Mouse (Mus musculus): ENCODE measurements around the gene Tubd1. TPM values are rescaled to one million over a fixed set of nuclear protein-coding genes. Genes with fewer than 3 reads are reported as not detected.

Gene Tubd1
- 6.4 and 8.2 TPM in 2 replicates for polyA plus RNA-seq (2011; ENCODE audit: insufficient read length, low read depth, missing spikeins)

DNA sequence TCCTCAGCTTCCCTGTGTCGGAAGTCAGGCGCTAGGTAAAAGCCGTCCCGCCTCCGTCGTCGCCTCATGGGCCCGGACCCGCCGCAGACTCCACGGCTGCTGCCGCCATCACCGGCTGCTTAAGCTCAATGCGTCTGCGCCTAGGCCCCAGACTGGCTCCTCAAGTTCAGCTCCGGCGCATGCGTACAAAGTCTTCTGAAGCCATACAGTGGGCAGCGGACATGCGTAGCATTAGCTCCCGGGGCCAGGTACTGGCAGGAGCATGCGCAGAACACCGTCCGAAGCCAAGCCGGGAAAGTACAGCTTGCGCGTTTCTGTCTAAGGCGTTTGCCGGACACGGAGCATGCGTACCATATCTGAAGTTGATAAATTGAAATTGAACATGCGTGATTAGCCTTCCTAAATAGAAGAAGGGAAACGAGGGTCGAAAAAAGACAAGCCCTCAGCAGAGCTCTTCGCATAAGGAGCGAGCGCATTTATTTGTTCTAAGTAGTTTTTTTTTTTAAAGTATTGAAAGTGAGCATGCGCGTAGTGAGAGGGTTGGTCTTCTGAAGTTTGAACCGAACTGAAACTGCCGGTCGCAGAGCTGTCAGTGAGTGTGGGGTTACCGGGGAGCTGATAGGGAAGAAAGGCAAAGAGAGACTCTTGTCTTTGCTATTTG lies at the start of gene Tubd1, which contains the start of gene Rps6kb1:
Gene Tubd1, plus strand, starts transcription at position 353 of the 661 bp plus-strand sequence.
Gene Rps6kb1, minus strand, starts transcription at position 167 of the 661 bp plus-strand sequence.
- Histone ChIP-seq H3K27ac (ENCODE audit: insufficient read depth, low read length) (peak within 1 kb of the TSS; percentile 74), H3K4me1 (ENCODE audit: control insufficient read depth, insufficient read depth, low read length) (peaks cover 5% of the 10 kb centered on the region), H3K4me3 (ENCODE audit: insufficient read depth, low read length) (peak within 1 kb of the TSS; percentile 85)
- TF ChIP-seq CTCF (IDR thresholded peaks at IDR 0.05; ENCODE audit: borderline replicate concordance, insufficient read depth, low read length) (no peak), POLR2A (IDR thresholded peaks at IDR 0.05; ENCODE audit: low read depth, low read length) (peak; percentile 96)

GRCm38 (mm10) chr11:86497356-86497755 lies 47.4 kb upstream of the Tubd1 start:
- no peak overlapping the region for H3K4me3 ChIP-seq (ENCODE audit: insufficient read depth, low read length)
- H3K27ac ChIP-seq (ENCODE audit: insufficient read depth, low read length): no peak overlapping the region
- no peak for TF ChIP-seq CTCF (IDR thresholded peaks at IDR 0.05; ENCODE audit: borderline replicate concordance, insufficient read depth, low read length)
- no peak for TF ChIP-seq POLR2A (IDR thresholded peaks at IDR 0.05; ENCODE audit: low read depth, low read length)
- no peaks in the 10 kb centered on the region for H3K4me1 ChIP-seq (ENCODE audit: control insufficient read depth, insufficient read depth, low read length)

DNA sequence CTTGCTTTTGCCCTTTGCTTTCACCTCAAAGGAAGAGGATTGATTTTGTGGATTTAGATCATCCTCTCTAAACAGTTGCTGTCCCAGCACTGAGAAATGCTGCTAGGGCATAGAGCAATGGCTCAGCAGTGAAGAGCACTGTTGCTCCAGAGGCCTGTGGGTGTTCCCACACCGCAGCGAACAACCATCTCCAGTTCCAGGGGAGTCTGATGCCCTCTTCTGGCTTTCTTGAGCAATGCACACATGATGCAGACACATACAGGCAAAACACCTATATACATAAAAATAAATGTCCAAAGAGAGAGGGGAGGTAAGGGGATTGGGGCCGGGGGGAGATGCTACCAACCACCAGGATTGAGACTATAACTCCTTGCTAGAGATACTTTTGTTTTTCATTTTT lies 46.9 kb upstream of the Tubd1 start:
- Histone ChIP-seq H3K4me3 (ENCODE audit: insufficient read depth, low read length) (no peak overlapping the region), H3K4me1 (ENCODE audit: control insufficient read depth, insufficient read depth, low read length) (no peaks in the 10 kb centered on the region), H3K27ac (ENCODE audit: insufficient read depth, low read length) (no peak overlapping the region)
- TF ChIP-seq CTCF (IDR thresholded peaks at IDR 0.05; ENCODE audit: borderline replicate concordance, insufficient read depth, low read length) (no peak), POLR2A (IDR thresholded peaks at IDR 0.05; ENCODE audit: low read depth, low read length) (no peak)

DNA sequence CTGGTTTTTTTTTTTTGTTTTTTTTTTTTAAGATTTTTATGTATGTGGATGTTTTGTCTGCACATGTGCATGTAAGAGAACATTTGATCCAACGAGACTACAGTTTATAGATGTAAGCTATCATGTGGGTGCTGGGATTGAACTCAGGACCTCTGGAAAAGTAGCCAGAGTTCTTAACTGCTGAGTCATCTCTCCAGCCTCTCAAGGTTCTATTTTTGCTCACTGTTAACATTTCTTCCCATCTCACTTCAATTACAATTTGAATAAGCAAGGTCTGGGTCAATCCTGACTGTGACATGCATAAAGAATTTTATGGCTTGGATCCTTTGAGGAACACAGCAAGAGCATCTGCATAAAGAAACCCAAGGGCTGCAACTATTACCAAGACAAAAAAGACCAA lies 44.0 kb upstream of the Tubd1 start:
- no peak overlapping the region for H3K4me3 ChIP-seq (ENCODE audit: insufficient read depth, low read length)
- peak overlapping the region; percentile 40; the same call in 1 of the 2 replicates for H3K27ac ChIP-seq (ENCODE audit: insufficient read depth, low read length)
- no peaks in the 10 kb centered on the region for H3K4me1 ChIP-seq (ENCODE audit: control insufficient read depth, insufficient read depth, low read length)
- TF ChIP-seq CTCF (IDR thresholded peaks at IDR 0.05; ENCODE audit: borderline replicate concordance, insufficient read depth, low read length): no peak
- no peak for TF ChIP-seq POLR2A (IDR thresholded peaks at IDR 0.05; ENCODE audit: low read depth, low read length)

- H3K27ac ChIP-seq (ENCODE audit: insufficient read depth, low read length): no peak overlapping the region
Observed at GRCm38 (mm10) chr11:86503121-86503520, 41.7 kb upstream of the Tubd1 start.

GRCm38 (mm10) chr11:86507334-86507733 lies 37.5 kb upstream of the Tubd1 start:
- H3K4me3 ChIP-seq (ENCODE audit: insufficient read depth, low read length): no peak overlapping the region
- no peak overlapping the region for H3K27ac ChIP-seq (ENCODE audit: insufficient read depth, low read length)
- no peak for TF ChIP-seq CTCF (IDR thresholded peaks at IDR 0.05; ENCODE audit: borderline replicate concordance, insufficient read depth, low read length)
- no peak for TF ChIP-seq POLR2A (IDR thresholded peaks at IDR 0.05; ENCODE audit: low read depth, low read length)
- no peaks in the 10 kb centered on the region for H3K4me1 ChIP-seq (ENCODE audit: control insufficient read depth, insufficient read depth, low read length)

More at GRCm38 (mm10) chr11:86503121-86503520, 41.7 kb upstream of the Tubd1 start:
- TF ChIP-seq POLR2A (IDR thresholded peaks at IDR 0.05; ENCODE audit: low read depth, low read length): no peak
- TF ChIP-seq CTCF (IDR thresholded peaks at IDR 0.05; ENCODE audit: borderline replicate concordance, insufficient read depth, low read length): no peak
- H3K4me1 ChIP-seq (ENCODE audit: control insufficient read depth, insufficient read depth, low read length): no peaks in the 10 kb centered on the region
- no peak overlapping the region for H3K4me3 ChIP-seq (ENCODE audit: insufficient read depth, low read length)

DNA sequence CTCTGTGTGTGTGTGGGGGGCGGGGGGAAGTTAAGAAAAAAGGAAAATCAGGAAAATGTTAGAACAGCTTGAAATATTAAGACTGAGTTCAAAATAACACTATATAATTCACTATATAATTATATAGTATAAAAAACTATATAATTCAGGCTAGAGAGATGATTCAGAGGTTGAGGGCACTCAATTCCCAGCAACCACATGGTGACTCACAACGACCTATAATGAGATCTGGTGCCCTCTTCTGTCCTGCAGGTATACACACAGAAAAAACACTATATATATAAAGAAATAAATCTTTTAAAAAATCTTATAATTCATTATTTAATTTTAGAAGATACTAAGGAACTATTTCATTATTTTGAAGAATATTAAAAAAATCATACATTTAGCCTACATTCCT lies 36.8 kb upstream of the Tubd1 start:
- Histone ChIP-seq H3K27ac (ENCODE audit: insufficient read depth, low read length) (no peak overlapping the region), H3K4me3 (ENCODE audit: insufficient read depth, low read length) (no peak overlapping the region), H3K4me1 (ENCODE audit: control insufficient read depth, insufficient read depth, low read length) (no peaks in the 10 kb centered on the region)
- TF ChIP-seq POLR2A (IDR thresholded peaks at IDR 0.05; ENCODE audit: low read depth, low read length) (no peak), CTCF (IDR thresholded peaks at IDR 0.05; ENCODE audit: borderline replicate concordance, insufficient read depth, low read length) (no peak)

GRCm38 (mm10) chr11:86516620-86517019 lies 28.2 kb upstream of the Tubd1 start:
- Histone ChIP-seq H3K4me1 (ENCODE audit: control insufficient read depth, insufficient read depth, low read length) (no peaks in the 10 kb centered on the region), H3K27ac (ENCODE audit: insufficient read depth, low read length) (no peak overlapping the region), H3K4me3 (ENCODE audit: insufficient read depth, low read length) (no peak overlapping the region)
- no peak for TF ChIP-seq CTCF (IDR thresholded peaks at IDR 0.05; ENCODE audit: borderline replicate concordance, insufficient read depth, low read length)
- TF ChIP-seq POLR2A (IDR thresholded peaks at IDR 0.05; ENCODE audit: low read depth, low read length): no peak

DNA sequence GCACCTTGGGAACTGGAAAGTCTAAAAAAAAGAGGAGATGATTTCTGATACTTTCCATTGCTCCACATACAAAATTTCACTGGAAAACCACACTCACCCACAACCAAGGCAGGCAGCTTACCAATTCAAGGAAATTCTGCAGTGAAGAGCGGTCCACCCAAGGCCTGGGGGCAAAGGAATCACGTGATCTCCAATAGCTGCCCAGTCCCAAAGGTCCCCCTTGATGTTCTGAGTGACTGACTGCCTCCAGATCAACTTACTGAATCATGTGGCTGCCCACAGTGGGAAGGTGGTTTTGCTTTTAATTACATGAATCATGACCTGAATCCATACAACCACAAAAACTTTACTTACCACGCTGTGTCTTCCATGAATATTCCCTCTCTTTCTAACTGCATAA lies 27.6 kb upstream of the Tubd1 start:
- Histone ChIP-seq H3K4me1 (ENCODE audit: control insufficient read depth, insufficient read depth, low read length) (no peaks in the 10 kb centered on the region), H3K27ac (ENCODE audit: insufficient read depth, low read length) (peak overlapping the region; percentile 41; the same call in 1 of the 2 replicates), H3K4me3 (ENCODE audit: insufficient read depth, low read length) (no peak overlapping the region)

DNA sequence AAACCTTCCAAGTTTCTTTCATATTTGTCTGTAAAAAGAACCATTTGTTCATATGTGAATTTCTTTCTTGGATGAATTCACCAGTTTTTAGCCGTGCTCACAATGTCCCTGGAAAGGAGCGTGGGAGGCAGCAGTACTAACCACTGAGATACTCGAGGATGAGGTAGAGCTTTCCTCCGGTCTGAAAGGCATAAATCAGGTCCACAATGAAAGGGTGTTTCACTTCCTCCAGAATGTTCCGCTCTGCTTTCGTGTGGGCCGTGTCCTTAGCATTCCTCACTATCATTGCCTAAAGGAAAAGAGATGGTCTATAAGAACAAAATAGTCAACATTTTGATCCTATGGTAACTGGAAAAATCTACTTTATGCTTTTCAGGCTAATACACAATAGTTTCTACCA lies 25.0 kb upstream of the Tubd1 start:
- H3K27ac ChIP-seq (ENCODE audit: insufficient read depth, low read length): no peak overlapping the region
- no peak overlapping the region for H3K4me3 ChIP-seq (ENCODE audit: insufficient read depth, low read length)
- no peaks in the 10 kb centered on the region for H3K4me1 ChIP-seq (ENCODE audit: control insufficient read depth, insufficient read depth, low read length)
- TF ChIP-seq CTCF (IDR thresholded peaks at IDR 0.05; ENCODE audit: borderline replicate concordance, insufficient read depth, low read length) (no peak), POLR2A (IDR thresholded peaks at IDR 0.05; ENCODE audit: low read depth, low read length) (no peak)

More for the DNA sequence above, 27.6 kb upstream of the Tubd1 start:
- TF ChIP-seq POLR2A (IDR thresholded peaks at IDR 0.05; ENCODE audit: low read depth, low read length) (no peak), CTCF (IDR thresholded peaks at IDR 0.05; ENCODE audit: borderline replicate concordance, insufficient read depth, low read length) (no peak)

Data from embryonic fibroblast, embryonic 13.5 days (primary cell).